Mouse (Mus musculus): ENCODE results near the gene Ndufv1. TPM values are rescaled to one million over a fixed set of nuclear protein-coding genes. Genes with fewer than 3 reads are reported as not detected.

Ndufv1 gene
- 79.3 and 86.8 TPM in 2 replicates for polyA plus RNA-seq (2012; rRNA removed)

GRCm38 (mm10) chr19:4012432-4013022 lies at the start of gene Ndufv1:
TSS of gene Ndufv1 (minus strand) at chr19:4012806.

GRCm38 (mm10) chr19:4059069-4059740 lies 46.6 kb upstream of the Ndufv1 start, which contains the start of gene Gstp3:
TSS of gene Gstp3 (minus strand) at chr19:4059569.

GRCm38 (mm10) chr19:4045966-4046865 lies 33.6 kb upstream of the Ndufv1 start, which contains the start of gene Gstp2:
TSS of gene Gstp2 (minus strand) at chr19:4046023.

GRCm38 (mm10) chr19:4037788-4038232 lies 25.2 kb upstream of the Ndufv1 start, which contains the start of gene Gstp1:
TSS of gene Gstp1 (minus strand) at chr19:4037985.

GRCm38 (mm10) chr19:4003112-4003511 lies 9.5 kb downstream of the Ndufv1 start, which contains the start of gene Doc2g:
TSS of gene Doc2g (plus strand) at chr19:4003313.

GRCm38 (mm10) chr19:4000119-4000900 lies 12.3 kb downstream of the Ndufv1 start, which contains the start of the genes Nudt8 and Gm49405:
TSS of gene Nudt8 (plus strand) at chr19:4000580.
TSS of gene Gm49405 (plus strand) at chr19:4000626.

GRCm38 (mm10) chr19:3992416-3992815 lies 20.2 kb downstream of the Ndufv1 start, which contains the start of gene Tbx10:
TSS of gene Tbx10 (plus strand) at chr19:3992752.

GRCm38 (mm10) chr19:3986334-3986733 lies 26.3 kb downstream of the Ndufv1 start, which contains the start of gene Acy3:
TSS of gene Acy3 (plus strand) at chr19:3986570.

GRCm38 (mm10) chr19:3972229-3972628 lies 40.4 kb downstream of the Ndufv1 start, which contains the start of gene Aldh3b2:
TSS of gene Aldh3b2 (plus strand) at chr19:3972328.

GRCm38 (mm10) chr19:3958470-3958869 lies 54.1 kb downstream of the Ndufv1 start, which contains the start of gene Aldh3b3:
TSS of gene Aldh3b3 (plus strand) at chr19:3958645.

Other genes starting within 250 kb of the Ndufv1 start
- 6.2 and 7.1 TPM in 2 replicates for gene Kmt5b, start 245.4 kb downstream of the Ndufv1 start, polyA plus RNA-seq (2012; rRNA removed)
- 14.7 and 17.5 TPM in 2 replicates for gene Chka, start 161.0 kb downstream of the Ndufv1 start, polyA plus RNA-seq (2012; rRNA removed)
- 44.9 and 50.6 TPM in 2 replicates for gene Tcirg1, start 105.7 kb downstream of the Ndufv1 start, polyA plus RNA-seq (2012; rRNA removed)
- 113 and 127 TPM in 2 replicates for gene Ndufs8, start 100.0 kb downstream of the Ndufv1 start, polyA plus RNA-seq (2012; rRNA removed)
- 2.7 and 3.6 TPM in 2 replicates for gene Aldh3b1, start 83.0 kb downstream of the Ndufv1 start, polyA plus RNA-seq (2012; rRNA removed)
- 15.5 and 20.9 TPM in 2 replicates for gene Unc93b1, start 77.6 kb downstream of the Ndufv1 start, polyA plus RNA-seq (2012; rRNA removed)
- 0.02 TPM in 1 of 2 replicates, not detected in the other for gene Aldh3b3, start 54.2 kb downstream of the Ndufv1 start, polyA plus RNA-seq (2012; rRNA removed)
- gene Aldh3b2, start 40.5 kb downstream of the Ndufv1 start, polyA plus RNA-seq (2012; rRNA removed), result 0.29 and 0.64 TPM in 2 replicates
- 8.6 and 11.4 TPM in 2 replicates for gene Acy3, start 26.2 kb downstream of the Ndufv1 start, polyA plus RNA-seq (2012; rRNA removed)
- 0.29 and 0.55 TPM in 2 replicates for gene Tbx10, start 20.1 kb downstream of the Ndufv1 start, polyA plus RNA-seq (2012; rRNA removed)
- gene Nudt8, start 12.2 kb downstream of the Ndufv1 start, polyA plus RNA-seq (2012; rRNA removed), result 2.0 and 3.6 TPM in 2 replicates
- gene Gm49405, start 12.2 kb downstream of the Ndufv1 start, polyA plus RNA-seq (2012; rRNA removed), result 0.59 and 0.60 TPM in 2 replicates
- gene Doc2g, start 9.5 kb downstream of the Ndufv1 start, polyA plus RNA-seq (2012; rRNA removed), result 1.4 and 1.5 TPM in 2 replicates
- 225 and 279 TPM in 2 replicates for gene Gstp1, start 25.2 kb upstream of the Ndufv1 start, polyA plus RNA-seq (2012; rRNA removed)
- 6.6 and 8.4 TPM in 2 replicates for gene Gstp2, start 33.2 kb upstream of the Ndufv1 start, polyA plus RNA-seq (2012; rRNA removed)
- 54.9 and 71.8 TPM in 2 replicates for gene Gstp3, start 46.8 kb upstream of the Ndufv1 start, polyA plus RNA-seq (2012; rRNA removed)
- gene Cabp2, start 68.8 kb upstream of the Ndufv1 start, polyA plus RNA-seq (2012; rRNA removed), result 0.23 and 0.25 TPM in 2 replicates
- gene Cdk2ap2, start 84.4 kb upstream of the Ndufv1 start, polyA plus RNA-seq (2012; rRNA removed), result 46.8 and 54.8 TPM in 2 replicates
- 5.4 and 6.1 TPM in 2 replicates for gene Pitpnm1, start 87.2 kb upstream of the Ndufv1 start, polyA plus RNA-seq (2012; rRNA removed)
- gene Aip, start 113.1 kb upstream of the Ndufv1 start, polyA plus RNA-seq (2012; rRNA removed), result 36.6 and 38.9 TPM in 2 replicates
- not detected in 2 replicates for gene Gpr152, start 127.0 kb upstream of the Ndufv1 start, polyA plus RNA-seq (2012; rRNA removed)
- 0.08 and 0.10 TPM in 2 replicates for gene Cabp4, start 131.2 kb upstream of the Ndufv1 start, polyA plus RNA-seq (2012; rRNA removed)
- 50.4 and 60.2 TPM in 2 replicates for gene Coro1b, start 135.8 kb upstream of the Ndufv1 start, polyA plus RNA-seq (2012; rRNA removed)
- gene Ptprcap, start 140.8 kb upstream of the Ndufv1 start, polyA plus RNA-seq (2012; rRNA removed), result 12.2 and 12.5 TPM in 2 replicates
- 16.1 and 20.9 TPM in 2 replicates for gene Rps6kb2, start 150.5 kb upstream of the Ndufv1 start, polyA plus RNA-seq (2012; rRNA removed)
- gene Carns1, start 162.7 kb upstream of the Ndufv1 start, polyA plus RNA-seq (2012; rRNA removed), result 0.32 and 0.41 TPM in 2 replicates
- gene Tbc1d10c, start 178.5 kb upstream of the Ndufv1 start, polyA plus RNA-seq (2012; rRNA removed), result 2.6 and 3.0 TPM in 2 replicates
- 200 and 246 TPM in 2 replicates for gene Ppp1ca, start 179.3 kb upstream of the Ndufv1 start, polyA plus RNA-seq (2012; rRNA removed)
- 18.8 and 20.8 TPM in 2 replicates for gene Rad9a, start 188.9 kb upstream of the Ndufv1 start, polyA plus RNA-seq (2012; rRNA removed)
- 0.97 and 1.0 TPM in 2 replicates for gene Clcf1, start 201.4 kb upstream of the Ndufv1 start, polyA plus RNA-seq (2012; rRNA removed)
- not detected in 2 replicates for gene AC109138.7, start 201.6 kb upstream of the Ndufv1 start, polyA plus RNA-seq (2012; rRNA removed)
- 12.3 and 14.6 TPM in 2 replicates for gene Pold4, start 219.1 kb upstream of the Ndufv1 start, polyA plus RNA-seq (2012; rRNA removed)